Mouse (Mus musculus) heart, postnatal 25 days (tissue): ENCODE measurements at regions not wholly inside any gene's neighbourhood (a gene's known extent, or its start where the extent isn't known, plus 50 kb on each side); places are given as distances from the start of the nearest gene placed in this dataset.

Experiments used
- DNase-seq: peaks from one replicate; pipeline ENCODE4 v3.0.0; 2022; ENCODE audit warnings: low spot score
- intact Hi-C: fragments of 180-260 bp; cut with DNase I; formaldehyde crosslinking; loops from one replicate; pipeline ENCODE4 v1.15.1; 2025

GRCm38 (mm10) chr2:57772315-57772714 lies 225.4 kb upstream of the Galnt5 start:
- no peak for DNase-seq
- intact Hi-C loops = no loop called here

GRCm38 (mm10) chr2:57776154-57776553 lies 221.5 kb upstream of the Galnt5 start:
- no peak for DNase-seq
- intact Hi-C loops = no loop called here

- no peak for DNase-seq
- intact Hi-C loops = no loop called here
Observed at GRCm38 (mm10) chr2:57780836-57781235, 216.8 kb upstream of the Galnt5 start.

- intact Hi-C loops = no loop called here
Observed at GRCm38 (mm10) chr2:57793519-57794296, 204.0 kb upstream of the Galnt5 start.

GRCm38 (mm10) chr2:57799279-57799678 lies 198.4 kb upstream of the Galnt5 start:
- DNase-seq = no peak
- intact Hi-C loops = no loop called here

More at GRCm38 (mm10) chr2:57793519-57794296, 204.0 kb upstream of the Galnt5 start:
- DNase-seq = no peak

GRCm38 (mm10) chr2:57807911-57808310 lies 189.8 kb upstream of the Galnt5 start:
- DNase-seq = no peak
- intact Hi-C loops = no loop called here

GRCm38 (mm10) chr2:57812996-57813395 lies 184.7 kb upstream of the Galnt5 start:
- DNase-seq = no peak
- intact Hi-C loops = no loop called here

GRCm38 (mm10) chr2:57820343-57820742 lies 177.3 kb upstream of the Galnt5 start:
- intact Hi-C loops = no loop called here
- DNase-seq = no peak

- no peak for DNase-seq
- intact Hi-C loops = no loop called here
Observed at GRCm38 (mm10) chr2:57820923-57821322, 176.8 kb upstream of the Galnt5 start.

GRCm38 (mm10) chr2:57828284-57828683 lies 169.4 kb upstream of the Galnt5 start:
- intact Hi-C loops = no loop called here
- DNase-seq = no peak

GRCm38 (mm10) chr2:57832565-57833355 lies 164.9 kb upstream of the Galnt5 start:
- DNase-seq = no peak
- intact Hi-C loops = loop anchor here (5.0 kb wide), 1 partner anchor 1715 kb away; no protein-coding TSS in a partner anchor

GRCm38 (mm10) chr2:57845135-57845534 lies 152.5 kb upstream of the Galnt5 start:
- intact Hi-C loops = no loop called here
- DNase-seq = no peak

- no peak for DNase-seq
- intact Hi-C loops = no loop called here
Observed at GRCm38 (mm10) chr2:57847707-57848106, 150.0 kb upstream of the Galnt5 start.

- DNase-seq = no peak
- intact Hi-C loops = no loop called here
Observed at GRCm38 (mm10) chr2:57849338-57850057, 148.2 kb upstream of the Galnt5 start.

GRCm38 (mm10) chr2:57850058-57850400 lies 147.7 kb upstream of the Galnt5 start:
- no peak for DNase-seq
- intact Hi-C loops = no loop called here

GRCm38 (mm10) chr2:57856524-57857107 lies 141.1 kb upstream of the Galnt5 start:
- no peak for DNase-seq
- intact Hi-C loops = no loop called here

GRCm38 (mm10) chr2:57865289-57865688 lies 132.4 kb upstream of the Galnt5 start:
- intact Hi-C loops = loop anchor here (10.0 kb wide), 1 partner anchor 1750 kb away; no protein-coding TSS in a partner anchor
- no peak for DNase-seq

GRCm38 (mm10) chr2:57868046-57868445 lies 129.6 kb upstream of the Galnt5 start:
- intact Hi-C loops = loop anchor here (10.0 kb wide), 1 partner anchor 1753 kb away; no protein-coding TSS in a partner anchor
- DNase-seq = no peak

GRCm38 (mm10) chr2:57900168-57900567 lies 97.5 kb upstream of the Galnt5 start:
- no peak for DNase-seq
- intact Hi-C loops = no loop called here

GRCm38 (mm10) chr2:57900580-57901247 lies 97.0 kb upstream of the Galnt5 start:
- no peak for DNase-seq
- intact Hi-C loops = no loop called here
